Mouse (Mus musculus): ENCODE measurements around the gene Olfr960. TPM values are rescaled to one million over a fixed set of nuclear protein-coding genes. Genes with fewer than 3 reads are reported as not detected.

The Olfr960 gene
- polyA plus RNA-seq, 1 experiment: not detected

GRCm38 (mm10) chr9:39666905-39667304 lies 45.7 kb downstream of the Olfr960 start, which contains the start of gene Olfr963:
Gene Olfr963 (plus strand): TSS chr9:39667205.
- no peak for TF ChIP-seq CEBPB (IDR thresholded peaks at IDR 0.05; ENCODE audit: low read depth)
- TF ChIP-seq MYOD1 (IDR thresholded peaks at IDR 0.05; ENCODE audit: control insufficient read depth, insufficient read length, low read depth): no peak
- TF ChIP-seq MYOG (IDR thresholded peaks at IDR 0.05; ENCODE audit: control insufficient read depth, extremely low read depth, insufficient read length): no peak
- TF ChIP-seq MAX (IDR thresholded peaks at IDR 0.05): no peak
- TF ChIP-seq CTCF (IDR thresholded peaks at IDR 0.05; ENCODE audit: control insufficient read depth, insufficient read depth, insufficient read length): no peak
- no peak for TF ChIP-seq USF1 (IDR thresholded peaks at IDR 0.05; ENCODE audit: low read depth)
- TF ChIP-seq FOSL1 (IDR thresholded peaks at IDR 0.05; ENCODE audit: insufficient read depth, low read length, poor library complexity, severe bottlenecking): no peak
- no peaks in the 10 kb centered on the region for H3K27me3 ChIP-seq (ENCODE audit: control insufficient read depth, insufficient read depth, insufficient read length)

DNA sequence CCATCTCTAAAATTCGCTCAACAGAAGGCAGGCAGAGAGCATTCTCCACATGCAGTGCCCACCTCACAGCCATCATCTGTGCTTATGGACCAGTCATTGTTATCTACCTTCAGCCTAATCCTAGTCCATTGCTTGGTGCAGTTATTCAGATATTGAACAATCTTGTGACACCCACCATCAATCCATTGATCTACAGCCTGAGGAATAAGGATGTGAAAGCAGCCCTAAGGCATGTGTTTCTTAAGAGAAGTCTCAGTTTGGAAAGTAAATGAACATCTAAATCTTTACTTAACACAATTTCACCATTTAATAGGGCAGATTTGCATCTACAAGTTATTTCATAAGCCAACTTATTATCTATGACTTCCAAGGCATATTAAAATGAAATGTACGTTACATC lies 48.5 kb downstream of the Olfr960 start:
- H3K4me3 ChIP-seq (ENCODE audit: insufficient read depth, poor library complexity, severe bottlenecking): no peak overlapping the region
- H3K36me3 ChIP-seq (ENCODE audit: control insufficient read depth, insufficient read depth): no peaks in the 10 kb centered on the region
- H3K79me3 ChIP-seq (ENCODE audit: low read depth): no peaks in the 10 kb centered on the region
- no peak for TF ChIP-seq MYOG (IDR thresholded peaks at IDR 0.05; ENCODE audit: control insufficient read depth, extremely low read depth, insufficient read length)
- TF ChIP-seq CTCF (IDR thresholded peaks at IDR 0.05; ENCODE audit: control insufficient read depth, insufficient read depth, insufficient read length): no peak
- no peak for TF ChIP-seq FOSL1 (IDR thresholded peaks at IDR 0.05; ENCODE audit: insufficient read depth, low read length, poor library complexity, severe bottlenecking)
- TF ChIP-seq MYOD1 (IDR thresholded peaks at IDR 0.05; ENCODE audit: control insufficient read depth, insufficient read length, low read depth): no peak
- TF ChIP-seq USF1 (IDR thresholded peaks at IDR 0.05; ENCODE audit: low read depth): no peak
- TF ChIP-seq MAX (IDR thresholded peaks at IDR 0.05): no peak
- no peak for TF ChIP-seq CEBPB (IDR thresholded peaks at IDR 0.05; ENCODE audit: low read depth)
- no peaks in the 10 kb centered on the region for H3K27me3 ChIP-seq (ENCODE audit: control insufficient read depth, insufficient read depth, insufficient read length)
- H3ac ChIP-seq (ENCODE audit: control insufficient read depth, insufficient read length, low read depth): no peak overlapping the region
- H3K79me2 ChIP-seq (ENCODE audit: control insufficient read depth, insufficient read depth): no peaks in the 10 kb centered on the region

More at GRCm38 (mm10) chr9:39666905-39667304, 45.7 kb downstream of the Olfr960 start, which contains the start of gene Olfr963:
- H3K79me3 ChIP-seq (ENCODE audit: low read depth): no peaks in the 10 kb centered on the region
- no peak within 1 kb of the TSS for H3ac ChIP-seq (ENCODE audit: control insufficient read depth, insufficient read length, low read depth)
- no peaks in the 10 kb centered on the region for H3K79me2 ChIP-seq (ENCODE audit: control insufficient read depth, insufficient read depth)
- H3K36me3 ChIP-seq (ENCODE audit: control insufficient read depth, insufficient read depth): no peaks in the 10 kb centered on the region
- no peak within 1 kb of the TSS for H3K4me3 ChIP-seq (ENCODE audit: insufficient read depth, poor library complexity, severe bottlenecking)

Other genes with a start within 250 kb of the Olfr960 start
- gene Olfr951, start 234.0 kb upstream of the Olfr960 start, polyA plus RNA-seq (2012; fragmentation: generic; extraction: Trizol): not detected
- gene Olfr952, start 194.2 kb upstream of the Olfr960 start, polyA plus RNA-seq (2012; fragmentation: generic; extraction: Trizol): not detected
- not detected for gene Olfr954, start 164.7 kb upstream of the Olfr960 start, polyA plus RNA-seq (2012; fragmentation: generic; extraction: Trizol)
- gene Olfr955, start 149.4 kb upstream of the Olfr960 start, polyA plus RNA-seq (2012; fragmentation: generic; extraction: Trizol): not detected
- not detected for gene Olfr44, start 127.4 kb upstream of the Olfr960 start, polyA plus RNA-seq (2012; fragmentation: generic; extraction: Trizol)
- gene Olfr957, start 105.6 kb upstream of the Olfr960 start, polyA plus RNA-seq (2012; fragmentation: generic; extraction: Trizol): not detected
- not detected for gene Olfr958, start 67.3 kb upstream of the Olfr960 start, polyA plus RNA-seq (2012; fragmentation: generic; extraction: Trizol)
- gene Olfr959, start 45.8 kb upstream of the Olfr960 start, polyA plus RNA-seq (2012; fragmentation: generic; extraction: Trizol): not detected
- gene AW551984, start 17.0 kb upstream of the Olfr960 start, polyA plus RNA-seq (2012; fragmentation: generic; extraction: Trizol): not detected
- not detected for gene Olfr148, start 10.7 kb upstream of the Olfr960 start, polyA plus RNA-seq (2012; fragmentation: generic; extraction: Trizol)
- gene Olfr961, start 23.7 kb downstream of the Olfr960 start, polyA plus RNA-seq (2012; fragmentation: generic; extraction: Trizol): not detected
- not detected for gene Olfr963, start 45.8 kb downstream of the Olfr960 start, polyA plus RNA-seq (2012; fragmentation: generic; extraction: Trizol)
- 0.04 TPM for gene Olfr149, start 85.7 kb downstream of the Olfr960 start, polyA plus RNA-seq (2012; fragmentation: generic; extraction: Trizol)
- not detected for gene Olfr965, start 90.0 kb downstream of the Olfr960 start, polyA plus RNA-seq (2012; fragmentation: generic; extraction: Trizol)
- not detected for gene Olfr150, start 109.6 kb downstream of the Olfr960 start, polyA plus RNA-seq (2012; fragmentation: generic; extraction: Trizol)
- gene Olfr967, start 124.9 kb downstream of the Olfr960 start, polyA plus RNA-seq (2012; fragmentation: generic; extraction: Trizol): not detected
- gene Olfr968, start 161.9 kb downstream of the Olfr960 start, polyA plus RNA-seq (2012; fragmentation: generic; extraction: Trizol): not detected
- gene Olfr969, start 169.6 kb downstream of the Olfr960 start, polyA plus RNA-seq (2012; fragmentation: generic; extraction: Trizol): not detected
- not detected for gene Olfr970, start 187.5 kb downstream of the Olfr960 start, polyA plus RNA-seq (2012; fragmentation: generic; extraction: Trizol)
- gene Olfr971, start 215.5 kb downstream of the Olfr960 start, polyA plus RNA-seq (2012; fragmentation: generic; extraction: Trizol): not detected
- gene Olfr972, start 245.0 kb downstream of the Olfr960 start, polyA plus RNA-seq (2012; fragmentation: generic; extraction: Trizol): not detected

Data from C2C12 (cell line).